Mouse (Mus musculus): ENCODE results near the gene Mtg2. TPM values are rescaled to one million over a fixed set of nuclear protein-coding genes. Genes with fewer than 3 reads are reported as not detected.

Gene Mtg2
- total and polyA plus RNA-seq, 2 experiments from 2014 or later, result 17.2 to 23.9 TPM

DNA sequence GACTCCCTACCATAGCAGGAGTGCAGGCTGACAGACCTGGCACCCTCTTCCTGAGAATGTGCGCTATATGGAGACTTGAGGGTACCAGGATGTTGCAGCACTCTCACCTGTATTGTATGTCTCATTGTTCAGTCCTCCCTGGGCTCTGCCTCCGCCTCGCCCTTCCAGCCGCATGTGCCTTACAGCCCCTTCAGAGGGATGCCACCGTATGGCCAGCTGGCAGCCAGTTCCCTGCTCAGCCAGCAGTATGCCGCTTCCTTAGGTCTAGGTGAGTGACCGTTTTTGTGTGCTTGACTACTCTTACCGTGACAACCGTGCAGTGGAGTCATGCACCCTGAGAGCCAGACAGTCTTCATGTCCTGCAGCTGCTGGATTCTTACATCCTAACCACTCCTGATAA, 42.6 kb upstream of the Mtg2 start:
- Histone ChIP-seq H3K36me3 (ENCODE audit: insufficient read depth, low read length) (peaks cover 43% of the 10 kb centered on the region), H3K9me3 (ENCODE audit: low read length) (no peaks in the 10 kb centered on the region), H3K4me1 (ENCODE audit: insufficient read depth, low read length) (peaks cover 17% of the 10 kb centered on the region), H3K4me2 (ENCODE audit: low read depth, low read length) (peak overlapping the region; percentile 92), H3K4me3 (ENCODE audit: low read length) (peak overlapping the region; percentile 97; the same call in 1 of the 2 replicates), H3K27ac (no peak overlapping the region), H3K9ac (replicated peaks; ENCODE audit: low read length) (peak overlapping the region; percentile 87; the same call in 1 of the 2 replicates), H3K27me3 (ENCODE audit: insufficient read depth, low read length) (no peaks in the 10 kb centered on the region)
- WGBS, result 52% methylated on average over 9 of the region's 9 CpGs
- TF ChIP-seq CTCF (IDR thresholded peaks at IDR 0.05; ENCODE audit: low read depth), result no peak
- ATAC-seq, result no peak
- DNase-seq (ENCODE audit: low spot score), result no peak

DNA sequence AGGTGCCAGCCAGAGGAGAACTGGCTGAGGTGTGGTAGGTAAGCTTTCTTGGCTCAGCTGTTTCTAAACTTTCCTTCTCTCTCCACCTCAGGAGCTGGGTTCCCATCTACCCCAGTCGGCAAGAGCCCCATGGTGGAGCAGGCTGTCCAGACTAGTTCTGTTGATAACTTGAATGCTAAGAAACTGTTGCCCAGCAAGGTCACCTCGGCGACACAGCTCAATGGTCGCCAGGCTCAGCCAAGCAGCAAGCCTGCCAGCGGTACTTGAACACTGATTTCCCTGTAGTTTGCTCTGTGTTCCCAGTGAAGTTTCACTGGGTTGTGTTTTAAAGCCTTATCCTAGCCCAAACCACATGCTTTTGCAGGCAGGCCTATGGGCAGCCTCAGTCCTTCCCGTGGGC, 39.1 kb upstream of the Mtg2 start:
- peaks cover 15% of the 10 kb centered on the region for H3K4me1 ChIP-seq (ENCODE audit: insufficient read depth, low read length)
- H3K9ac ChIP-seq (replicated peaks; ENCODE audit: low read length), result no peak overlapping the region
- H3K27ac ChIP-seq, result no peak overlapping the region
- H3K27me3 ChIP-seq (ENCODE audit: insufficient read depth, low read length), result no peaks in the 10 kb centered on the region
- ATAC-seq (no peak), DNase-seq (ENCODE audit: low spot score) (no peak)
- no peak overlapping the region for H3K4me3 ChIP-seq (ENCODE audit: low read length)
- WGBS, result 83% methylated on average over 6 of the region's 6 CpGs
- no peak for TF ChIP-seq CTCF (IDR thresholded peaks at IDR 0.05; ENCODE audit: low read depth)
- no peak overlapping the region for H3K4me2 ChIP-seq (ENCODE audit: low read depth, low read length)
- no peaks in the 10 kb centered on the region for H3K9me3 ChIP-seq (ENCODE audit: low read length)
- H3K36me3 ChIP-seq (ENCODE audit: insufficient read depth, low read length), result peaks cover 72% of the 10 kb centered on the region

DNA sequence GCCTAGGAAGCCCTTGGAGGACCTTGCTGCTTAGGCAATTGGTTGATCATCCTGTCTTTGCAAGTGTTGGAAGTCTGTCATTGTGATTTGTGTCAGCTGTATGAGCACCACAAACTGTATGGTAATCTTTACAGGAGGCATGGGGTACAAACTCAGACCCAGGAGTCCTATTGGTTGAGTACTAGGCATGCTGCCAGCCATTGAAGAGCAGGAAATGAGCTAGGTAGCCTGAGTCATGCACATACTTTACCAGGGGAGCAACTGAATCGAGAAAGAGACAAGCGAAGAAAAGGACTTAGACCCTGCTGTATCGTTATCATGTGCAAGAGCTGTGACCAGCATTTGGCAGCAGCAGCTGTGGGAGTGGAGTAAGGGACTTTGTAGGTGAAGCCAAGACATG, 37.5 kb upstream of the Mtg2 start:
- Histone ChIP-seq H3K9ac (replicated peaks; ENCODE audit: low read length) (no peak overlapping the region), H3K27ac (no peak overlapping the region), H3K4me1 (ENCODE audit: insufficient read depth, low read length) (no peaks in the 10 kb centered on the region), H3K9me3 (ENCODE audit: low read length) (no peaks in the 10 kb centered on the region), H3K4me3 (ENCODE audit: low read length) (no peak overlapping the region), H3K27me3 (ENCODE audit: insufficient read depth, low read length) (no peaks in the 10 kb centered on the region), H3K4me2 (ENCODE audit: low read depth, low read length) (no peak overlapping the region), H3K36me3 (ENCODE audit: insufficient read depth, low read length) (peaks cover 84% of the 10 kb centered on the region)
- no peak for DNase-seq (ENCODE audit: low spot score)
- WGBS, result 70% methylated on average over 3 of the region's 3 CpGs
- no peak for ATAC-seq
- no peak for TF ChIP-seq CTCF (IDR thresholded peaks at IDR 0.05; ENCODE audit: low read depth)

DNA sequence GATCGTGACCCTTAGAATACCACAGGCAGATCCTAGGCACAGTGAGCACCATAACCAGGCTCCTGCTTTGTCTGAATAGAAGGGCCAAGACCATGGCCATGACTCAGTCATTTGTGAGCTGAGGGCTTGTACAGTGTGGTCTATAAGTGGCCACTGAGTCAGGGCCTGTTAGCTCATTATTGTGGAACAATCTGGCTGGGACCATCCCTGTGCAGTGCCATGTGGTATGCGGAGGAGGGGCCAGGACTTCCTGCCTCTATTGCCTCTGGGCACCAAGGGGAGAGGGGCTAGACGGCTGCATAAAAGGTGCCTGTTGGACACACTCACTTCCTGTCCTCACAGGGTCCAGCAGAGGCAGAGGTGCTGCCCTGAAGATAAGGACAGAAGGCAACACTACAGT, 36.4 kb upstream of the Mtg2 start:
- H3K4me3 ChIP-seq (ENCODE audit: low read length), result no peak overlapping the region
- no peak overlapping the region for H3K4me2 ChIP-seq (ENCODE audit: low read depth, low read length)
- ATAC-seq (no peak; the same call in 1 of the 2 replicates), DNase-seq (ENCODE audit: low spot score) (no peak)
- H3K9ac ChIP-seq (replicated peaks; ENCODE audit: low read length), result no peak overlapping the region
- H3K27me3 ChIP-seq (ENCODE audit: insufficient read depth, low read length), result no peaks in the 10 kb centered on the region
- H3K27ac ChIP-seq, result no peak overlapping the region
- no peaks in the 10 kb centered on the region for H3K9me3 ChIP-seq (ENCODE audit: low read length)
- H3K4me1 ChIP-seq (ENCODE audit: insufficient read depth, low read length), result no peaks in the 10 kb centered on the region
- H3K36me3 ChIP-seq (ENCODE audit: insufficient read depth, low read length), result peaks cover 86% of the 10 kb centered on the region
- no peak for TF ChIP-seq CTCF (IDR thresholded peaks at IDR 0.05; ENCODE audit: low read depth)
- 66% methylated on average over 3 of the region's 3 CpGs for WGBS

DNA sequence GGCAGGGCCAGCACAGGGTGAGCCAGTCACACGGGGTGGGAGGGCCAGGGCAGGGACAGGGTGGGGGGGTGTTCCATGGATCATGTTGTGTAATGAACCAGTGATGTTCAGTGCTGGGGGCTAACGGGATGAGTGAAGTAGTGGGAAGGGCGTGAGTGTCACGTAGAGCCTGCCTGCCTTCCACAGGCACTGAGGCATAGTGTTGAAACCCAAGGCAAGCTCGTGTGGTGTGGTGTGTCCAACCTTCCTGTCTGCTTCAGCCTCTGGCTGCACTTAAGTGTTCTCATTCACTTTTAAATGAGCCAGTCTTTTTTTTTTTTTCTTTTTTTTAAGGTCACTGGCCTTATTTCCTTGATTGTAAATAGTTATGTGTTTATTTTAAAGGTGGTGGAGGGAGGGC, 35.6 kb upstream of the Mtg2 start:
- H3K4me1 ChIP-seq (ENCODE audit: insufficient read depth, low read length), result no peaks in the 10 kb centered on the region
- H3K36me3 ChIP-seq (ENCODE audit: insufficient read depth, low read length), result peaks cover 79% of the 10 kb centered on the region
- DNase-seq (ENCODE audit: low spot score) (no peak), ATAC-seq (no peak)
- no peak overlapping the region for H3K27ac ChIP-seq
- no peak for TF ChIP-seq CTCF (IDR thresholded peaks at IDR 0.05; ENCODE audit: low read depth)
- H3K4me3 ChIP-seq (ENCODE audit: low read length), result no peak overlapping the region
- no peaks in the 10 kb centered on the region for H3K27me3 ChIP-seq (ENCODE audit: insufficient read depth, low read length)
- H3K4me2 ChIP-seq (ENCODE audit: low read depth, low read length), result no peak overlapping the region
- H3K9me3 ChIP-seq (ENCODE audit: low read length), result no peaks in the 10 kb centered on the region
- 62% methylated on average over 5 of the region's 5 CpGs for WGBS
- no peak overlapping the region for H3K9ac ChIP-seq (replicated peaks; ENCODE audit: low read length)

DNA sequence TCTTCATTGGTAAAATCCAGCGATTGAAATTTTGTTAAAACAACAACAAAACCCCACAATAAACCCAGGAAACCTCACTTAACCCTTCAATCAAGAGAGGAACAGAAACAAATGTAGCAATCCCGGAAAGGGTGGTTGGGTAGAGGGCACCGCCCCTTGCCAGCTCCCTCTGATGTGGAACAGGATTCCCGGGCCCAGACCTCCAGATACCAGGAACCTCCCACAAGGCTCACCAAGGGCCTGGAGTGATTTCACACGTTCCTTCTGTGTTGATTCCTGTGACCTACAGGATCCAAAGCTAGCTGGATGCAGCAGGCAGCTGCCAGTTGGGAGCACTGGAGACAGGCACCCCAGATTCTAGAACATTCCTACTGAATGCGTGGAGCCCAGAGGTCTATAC, 30.0 kb upstream of the Mtg2 start:
- Histone ChIP-seq H3K9me3 (ENCODE audit: low read length) (no peaks in the 10 kb centered on the region), H3K36me3 (ENCODE audit: insufficient read depth, low read length) (peaks cover 33% of the 10 kb centered on the region), H3K4me3 (ENCODE audit: low read length) (no peak overlapping the region; the same call in 1 of the 2 replicates), H3K27ac (no peak overlapping the region), H3K27me3 (ENCODE audit: insufficient read depth, low read length) (no peaks in the 10 kb centered on the region), H3K4me2 (ENCODE audit: low read depth, low read length) (peak overlapping the region; percentile 70), H3K4me1 (ENCODE audit: insufficient read depth, low read length) (peaks cover 20% of the 10 kb centered on the region), H3K9ac (replicated peaks; ENCODE audit: low read length) (no peak overlapping the region)
- ATAC-seq (no peak), DNase-seq (ENCODE audit: low spot score) (no peak)
- no peak for TF ChIP-seq CTCF (IDR thresholded peaks at IDR 0.05; ENCODE audit: low read depth)
- WGBS, result 58% methylated on average over 6 of the region's 6 CpGs

DNA sequence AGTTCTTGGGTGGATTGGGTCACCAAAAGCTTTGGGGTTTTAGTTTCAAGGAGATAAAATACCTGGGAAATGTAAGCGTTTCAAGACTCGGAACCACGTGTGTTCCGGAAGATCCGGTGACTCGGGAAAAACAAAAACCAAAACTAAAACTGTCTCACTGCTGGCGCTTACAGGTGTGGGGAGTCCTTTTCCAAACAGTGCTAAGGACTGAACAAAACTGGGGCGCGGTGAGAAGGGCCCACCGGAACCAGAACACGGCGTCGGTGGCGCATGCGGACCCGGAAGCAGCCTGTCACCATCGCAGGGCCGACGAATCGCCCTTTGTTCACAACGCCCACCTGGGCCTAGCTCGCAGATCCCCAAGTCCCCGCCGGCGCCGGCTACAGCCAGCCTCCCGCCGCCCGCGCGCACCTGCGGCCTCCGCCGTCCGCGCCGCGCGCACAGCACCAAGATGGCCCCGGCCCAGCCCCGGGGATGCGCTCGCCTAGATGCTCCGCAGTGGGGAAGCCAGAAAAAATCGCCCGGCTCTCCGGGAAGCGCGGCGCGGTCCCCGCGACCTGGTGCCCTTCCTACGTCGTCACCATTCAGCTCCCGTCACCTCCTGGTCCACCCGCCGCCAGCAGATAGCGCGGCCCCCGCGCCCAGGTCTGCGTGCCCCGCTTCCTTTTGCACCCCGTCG, 28.7 kb upstream of the Mtg2 start:
- peak overlapping the region; percentile 70 for H3K4me2 ChIP-seq (ENCODE audit: low read depth, low read length)
- no peaks in the 10 kb centered on the region for H3K9me3 ChIP-seq (ENCODE audit: low read length)
- TF ChIP-seq CTCF (IDR thresholded peaks at IDR 0.05; ENCODE audit: low read depth), result no peak
- peak overlapping the region; percentile 78 for H3K9ac ChIP-seq (replicated peaks; ENCODE audit: low read length)
- H3K27me3 ChIP-seq (ENCODE audit: insufficient read depth, low read length), result no peaks in the 10 kb centered on the region
- peaks cover 20% of the 10 kb centered on the region for H3K36me3 ChIP-seq (ENCODE audit: insufficient read depth, low read length)
- H3K4me1 ChIP-seq (ENCODE audit: insufficient read depth, low read length), result peaks cover 20% of the 10 kb centered on the region
- peak overlapping the region; percentile 100 for H3K4me3 ChIP-seq (ENCODE audit: low read length)
- ATAC-seq (peak; percentile 58), DNase-seq (ENCODE audit: low spot score) (peak; percentile 68)
- H3K27ac ChIP-seq, result peak overlapping the region; percentile 95
- WGBS, result 2% methylated on average over 66 of the region's 66 CpGs

Measured in hindbrain, postnatal 0 days (tissue).